Mouse (Mus musculus) gastrocnemius, postnatal 14 days (tissue): ENCODE measurements around the gene Kcnk4. TPM values are rescaled to one million over a fixed set of nuclear protein-coding genes. Genes with fewer than 3 reads are reported as not detected.
"Not testable (repeated sequence)": the region's sequence is repeated elsewhere in the genome, so short reads cannot be mapped to it uniquely, and the experiment has no call there.

Experiments used
- DNase-seq: peaks from one replicate; pipeline ENCODE4 v3.0.0; 2021; ENCODE audit warnings: mixed read lengths
- intact Hi-C: fragments of 180-260 bp; cut with DNase I; formaldehyde crosslinking; loops from one replicate; pipeline ENCODE4 v1.15.1; 2025; ENCODE audit warnings: low total_unique reads
- microRNA-seq, 2 experiments: library from miRNA; unstranded; fragments of <30 nt; microRNA quantifications; one replicate each; pipeline ENCODE4 v1.2.0; 2021
- total RNA-seq, 2 experiments: library from RNA; stranded (reverse); gene quantifications; 2 replicates each; pipeline ENCODE4 v1.2.3; 2021

Kcnk4 gene
- total RNA-seq, 2 experiments from 2014 or later, result not detected

- no peak for DNase-seq
- intact Hi-C loops, result no loop called here
These were observed 28.7 kb downstream of the Kcnk4 start for GRCm38 (mm10) chr19:6905498-6906159.

GRCm38 (mm10) chr19:6904846-6905245 lies 29.5 kb downstream of the Kcnk4 start:
- DNase-seq, result no peak
- intact Hi-C loops, result no loop called here

GRCm38 (mm10) chr19:6903031-6903430 lies 31.3 kb downstream of the Kcnk4 start:
- intact Hi-C loops, result no loop called here
- DNase-seq, result no peak

GRCm38 (mm10) chr19:6899641-6900040 lies 34.7 kb downstream of the Kcnk4 start:
- intact Hi-C loops, result no loop called here

GRCm38 (mm10) chr19:6895608-6896305 lies 38.6 kb downstream of the Kcnk4 start:
- intact Hi-C loops, DNase-seq: not testable (repeated sequence)

More at GRCm38 (mm10) chr19:6899641-6900040, 34.7 kb downstream of the Kcnk4 start:
- no peak for DNase-seq

- DNase-seq, result no peak
- intact Hi-C loops, result no loop called here
These were observed 40.4 kb downstream of the Kcnk4 start for GRCm38 (mm10) chr19:6893731-6894451.

GRCm38 (mm10) chr19:6892512-6892911 lies 41.8 kb downstream of the Kcnk4 start:
- DNase-seq, result no peak
- intact Hi-C loops, result no loop called here

- DNase-seq, result no peak
- intact Hi-C loops, result no loop called here
These were observed 56.4 kb downstream of the Kcnk4 start for GRCm38 (mm10) chr19:6877965-6878364.

- DNase-seq, result no peak
- intact Hi-C loops, result no loop called here
These were observed 57.5 kb downstream of the Kcnk4 start for GRCm38 (mm10) chr19:6876799-6877198.

- intact Hi-C loops, result no loop called here
- DNase-seq, result no peak
These were observed 58.5 kb downstream of the Kcnk4 start for GRCm38 (mm10) chr19:6875834-6876233.

GRCm38 (mm10) chr19:6874257-6874656 lies 60.1 kb downstream of the Kcnk4 start:
- intact Hi-C loops, result no loop called here
- DNase-seq, result no peak

Small RNAs within 50 kb of the gene (microRNA-seq; reads per million reads assigned to microRNA genes)
- 1.3 to 3.0 reads per million in 2 experiments for gene Mir6990

Other genes starting within 250 kb of the Kcnk4 start
- gene Rps6ka4, start 93.9 kb downstream of the Kcnk4 start, total RNA-seq, result 1 to 10 TPM; 7.7 to 8.5 TPM
- gene Ccdc88b, start 76.3 kb downstream of the Kcnk4 start, total RNA-seq, result under 1 TPM; 0.40 to 0.84 TPM
- 10 to 100 TPM; 34.6 to 38.9 TPM for gene Trmt112, start 24.8 kb downstream of the Kcnk4 start, total RNA-seq
- 100 to 1,000 TPM; 159 to 187 TPM for gene Prdx5, start 24.4 kb downstream of the Kcnk4 start, total RNA-seq
- gene Esrra, start 12.7 kb downstream of the Kcnk4 start, total RNA-seq, result 10 to 100 TPM; 47.7 to 52.0 TPM
- not detected for gene Catsperz, start 9.1 kb downstream of the Kcnk4 start, total RNA-seq
- 10 to 100 TPM; 14.2 to 14.6 TPM for gene Bad, start 7.3 kb upstream of the Kcnk4 start, total RNA-seq
- 1 to 10 TPM; 8.9 to 9.9 TPM for gene Gpr137, start 8.0 kb upstream of the Kcnk4 start, total RNA-seq
- 100 to 1,000 TPM; 139 to 184 TPM for gene Ppp1r14b, start 40.5 kb upstream of the Kcnk4 start, total RNA-seq
- 10 to 100 TPM; 10.9 to 11.6 TPM for gene Plcb3, start 42.0 kb upstream of the Kcnk4 start, total RNA-seq
- gene Fkbp2, start 46.0 kb upstream of the Kcnk4 start, total RNA-seq, result 10 to 100 TPM; 13.0 to 13.7 TPM
- 100 to 1,000 TPM in 1 of 2 experiments, 10 to 100 TPM in 1; 90.8 to 118 TPM for gene Vegfb, start 53.1 kb upstream of the Kcnk4 start, total RNA-seq
- 10 to 100 TPM; 30.7 to 32.4 TPM for gene Dnajc4, start 58.1 kb upstream of the Kcnk4 start, total RNA-seq
- gene Nudt22, start 61.6 kb upstream of the Kcnk4 start, total RNA-seq, result 10 to 100 TPM; 15.7 to 18.9 TPM
- 10 to 100 TPM; 19.7 to 20.1 TPM for gene Trpt1, start 61.6 kb upstream of the Kcnk4 start, total RNA-seq
- 1 to 10 TPM; 2.0 to 2.2 TPM for gene Fermt3, start 85.0 kb upstream of the Kcnk4 start, total RNA-seq
- gene Stip1, start 105.5 kb upstream of the Kcnk4 start, total RNA-seq, result 10 to 100 TPM; 80.3 to 92.4 TPM
- 100 to 1,000 TPM; 187 to 192 TPM for gene Macrod1, start 122.3 kb upstream of the Kcnk4 start, total RNA-seq
- gene Flrt1, start 171.2 kb upstream of the Kcnk4 start, total RNA-seq, result under 1 TPM; 0.27 to 0.51 TPM